Mouse (Mus musculus) adrenal gland, adult (tissue): ENCODE measurements at regions not wholly inside any gene's neighbourhood (a gene's known extent, or its start where the extent isn't known, plus 50 kb on each side); places are given as distances from the start of the nearest gene placed in this dataset.

ENCODE experiments used
- DNase-seq, 2 experiments: peaks; one replicate each; pipeline ENCODE4 v3.0.0; 2022 to 2023; ENCODE audit warnings: low spot score in 1 of 2; ENCODE audit not compliant: inconsistent age in 2 of 2

GRCm38 (mm10) chr10:17415112-17415511 is 307.9 kb upstream of the Cited2 start:
- DNase-seq: no peak

DNA sequence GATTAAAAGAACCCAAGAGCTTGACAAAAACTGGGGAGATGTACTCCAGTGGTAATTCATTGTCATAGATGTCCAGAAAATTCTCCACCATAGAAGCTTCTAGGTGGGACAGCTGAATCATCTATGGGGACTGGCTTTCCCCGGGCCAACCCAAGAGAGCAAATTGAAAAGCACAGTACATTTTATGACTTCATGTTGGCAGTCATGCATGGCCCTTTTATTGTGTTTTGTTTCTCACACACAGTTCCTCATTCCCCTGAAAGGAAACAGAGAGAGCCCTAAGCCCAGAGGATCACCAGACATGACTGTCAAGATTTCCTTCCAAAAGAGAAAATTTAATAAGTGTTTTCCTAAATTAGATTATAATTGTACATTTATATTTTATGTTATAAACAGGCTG is 306.9 kb upstream of the Cited2 start:
- no peak for DNase-seq

DNA sequence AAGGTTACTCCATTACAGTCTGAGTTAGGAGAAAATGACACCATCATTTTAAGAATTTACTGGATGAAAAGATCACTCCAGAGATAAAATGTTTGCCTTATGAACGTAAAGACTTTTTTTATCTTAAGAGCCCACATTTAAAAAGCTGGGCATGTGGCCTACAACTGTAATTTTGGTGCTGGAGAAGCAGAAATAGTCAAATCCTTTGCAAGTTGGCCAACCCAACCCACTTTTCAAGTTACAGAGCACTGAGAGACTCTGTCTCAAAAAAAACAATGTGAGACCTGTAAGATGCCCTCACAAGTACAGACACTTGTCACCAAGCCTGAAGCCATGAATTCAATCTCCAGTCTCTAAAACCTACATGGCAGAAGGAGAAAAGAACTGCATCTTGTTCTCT is 305.6 kb upstream of the Cited2 start:
- no peak for DNase-seq

GRCm38 (mm10) chr10:17418227-17418685 is 304.8 kb upstream of the Cited2 start:
- DNase-seq: peak; percentile 12 to 70

- no peak for DNase-seq
These were observed 299.3 kb upstream of the Cited2 start for GRCm38 (mm10) chr10:17423584-17424278.

GRCm38 (mm10) chr10:17426197-17426596 is 296.8 kb upstream of the Cited2 start:
- no peak for DNase-seq

GRCm38 (mm10) chr10:17427316-17427715 is 295.7 kb upstream of the Cited2 start:
- DNase-seq: no peak

- no peak for DNase-seq
These were observed 294.7 kb upstream of the Cited2 start for GRCm38 (mm10) chr10:17428315-17428714.

- DNase-seq: no peak
These were observed 291.9 kb upstream of the Cited2 start for GRCm38 (mm10) chr10:17431068-17431467.

GRCm38 (mm10) chr10:17434098-17434497 is 288.9 kb upstream of the Cited2 start:
- DNase-seq: no peak

- no peak for DNase-seq
These were observed 272.8 kb upstream of the Cited2 start for GRCm38 (mm10) chr10:17450240-17450639.

- no peak for DNase-seq
These were observed 252.1 kb upstream of the Cited2 start for GRCm38 (mm10) chr10:17470880-17471279.

- DNase-seq: no peak
These were observed 250.5 kb upstream of the Cited2 start for GRCm38 (mm10) chr10:17472536-17472935.

GRCm38 (mm10) chr10:17475976-17476375 is 247.0 kb upstream of the Cited2 start:
- no peak for DNase-seq

DNA sequence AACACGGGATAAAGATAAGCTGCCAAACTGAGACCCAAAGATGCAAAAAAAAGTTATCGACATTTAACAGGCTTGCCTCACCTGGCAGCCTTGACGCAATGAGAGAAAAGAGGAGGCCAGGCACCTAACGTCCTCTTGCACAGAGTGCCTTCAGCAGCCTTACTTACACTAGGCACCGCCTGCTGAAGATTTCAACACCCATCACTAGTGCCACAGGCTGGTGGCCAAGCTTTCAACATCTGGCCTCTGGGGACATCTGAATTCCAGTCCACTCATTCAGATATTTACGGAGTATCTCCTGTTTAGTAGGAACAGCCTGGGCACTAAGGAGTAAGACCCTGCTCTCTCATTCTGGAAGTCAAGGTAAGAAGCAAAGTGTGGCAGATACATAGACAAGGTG is 246.3 kb upstream of the Cited2 start:
- DNase-seq: peak in 1 of 2 experiments; percentile 77

- no peak for DNase-seq
These were observed 244.0 kb upstream of the Cited2 start for GRCm38 (mm10) chr10:17478761-17479632.

- DNase-seq: peak; percentile 55 to 90
These were observed 240.3 kb upstream of the Cited2 start for GRCm38 (mm10) chr10:17482751-17483150.

DNA sequence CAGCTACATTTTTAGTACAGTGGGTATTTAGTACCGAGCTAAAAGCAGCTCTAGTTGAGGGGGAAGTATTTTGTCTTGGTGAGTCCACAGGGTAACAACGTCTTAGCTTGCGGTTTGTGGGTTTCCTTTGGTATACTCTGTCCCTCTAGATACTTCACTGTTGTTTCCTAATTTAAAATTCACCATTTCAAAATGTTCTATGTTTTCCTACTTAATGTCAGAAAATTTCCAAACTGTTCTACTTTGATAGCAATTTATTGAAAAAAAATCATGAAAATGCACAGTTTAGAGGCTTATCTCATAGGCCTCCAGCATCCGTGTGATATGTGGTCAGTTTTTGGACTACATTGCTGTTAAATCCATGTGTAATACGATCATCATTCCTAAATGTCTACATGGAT is 238.0 kb upstream of the Cited2 start:
- no peak for DNase-seq

DNA sequence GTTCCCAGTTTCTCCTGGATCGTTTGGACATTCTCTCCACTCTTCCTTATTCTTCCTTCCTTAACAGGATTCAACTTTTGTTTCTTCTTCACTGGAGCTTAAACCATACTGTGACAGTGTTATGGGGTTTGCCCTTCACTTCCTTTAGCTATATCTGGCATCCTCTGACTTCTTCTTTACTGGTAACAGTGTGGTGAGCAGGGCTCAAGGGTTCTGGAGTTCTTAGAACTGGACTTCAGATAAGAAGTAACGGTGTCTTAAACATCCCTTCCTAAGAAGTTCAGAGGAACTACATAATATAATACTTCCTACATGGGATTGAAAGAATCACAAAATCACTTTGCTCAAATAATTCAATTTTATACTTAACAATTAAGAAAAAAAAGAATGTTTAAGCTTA is 237.5 kb upstream of the Cited2 start:
- DNase-seq: no peak

- DNase-seq: no peak
These were observed 237.0 kb upstream of the Cited2 start for GRCm38 (mm10) chr10:17486011-17486410.

GRCm38 (mm10) chr10:17487460-17487859 is 235.6 kb upstream of the Cited2 start:
- no peak for DNase-seq

GRCm38 (mm10) chr10:17491611-17492305 is 231.3 kb upstream of the Cited2 start:
- no peak for DNase-seq
